Comparison of ENCODE assay signal across 23 mouse cellular contexts in the genomic region with DNA sequence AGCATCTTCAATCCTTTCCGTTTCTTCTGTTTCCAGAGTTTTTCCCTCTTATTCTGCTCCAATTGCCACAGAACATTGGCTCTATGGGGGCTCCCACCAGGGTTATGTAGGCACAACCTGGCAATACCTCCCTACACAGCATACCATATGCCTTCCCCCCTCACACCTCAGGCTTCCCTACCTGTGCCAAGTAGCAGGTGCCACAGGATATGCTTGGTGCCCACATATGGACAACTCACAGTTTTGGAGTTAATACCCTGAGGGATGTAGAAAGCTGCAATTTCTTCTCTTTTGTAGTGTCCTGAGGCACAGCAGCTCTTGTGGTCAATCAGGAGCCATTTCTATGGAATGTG.
DNase-seq lines count a peak whose midpoint lies in the region; ATAC-seq and TF ChIP-seq lines count a peak whose summit lies in the region.
"Had no signal": no experiment of that assay in that cellular context is flagged by ENCODE, and none has a peak within 500 bp of the region (broad histone marks: within the 10 kb centered on the region; RNA-seq: fewer than 3 reads in every experiment).

No protein-coding gene starts in this region.

- no peaks in the 10 kb centered on the region for H3K4me1 ChIP-seq in intestine, embryonic 14.5 days (replicated peaks; ENCODE audit: control insufficient read depth, insufficient read depth, low read length)
- no peaks in the 10 kb centered on the region for H3K4me1 ChIP-seq in intestine, postnatal 0 days (replicated peaks; ENCODE audit: control insufficient read depth, insufficient read depth, low read length)
- H3K4me1 ChIP-seq: embryonic facial prominence, embryonic 10.5 days; heart, embryonic 10.5 days; hindbrain, embryonic 13.5 days; intestine, embryonic 15.5 days had no signal

- no peak overlapping the region for H3K9ac ChIP-seq in intestine, embryonic 14.5 days (ENCODE audit: low read length)
- H3K9ac ChIP-seq in intestine, postnatal 0 days (ENCODE audit: low read depth, low read length) = no peak overlapping the region
- H3K9ac ChIP-seq: hindbrain, embryonic 13.5 days; intestine, embryonic 15.5 days had no signal

- no peaks in the 10 kb centered on the region for H3K36me3 ChIP-seq in intestine, embryonic 14.5 days (ENCODE audit: control insufficient read depth, insufficient read depth, low read length)
- H3K36me3 ChIP-seq in intestine, postnatal 0 days (ENCODE audit: control insufficient read depth, insufficient read depth) = no peaks in the 10 kb centered on the region
- H3K36me3 ChIP-seq: embryonic facial prominence, embryonic 10.5 days; forebrain, embryonic 10.5 days; heart, embryonic 10.5 days; hindbrain, embryonic 13.5 days; intestine, embryonic 15.5 days had no signal

- 100% methylated on average over 1 of the region's 1 CpGs for WGBS in intestine, embryonic 14.5 days
- 89% methylated on average over 1 of the region's 1 CpGs for WGBS in intestine, postnatal 0 days

- no peaks in the 10 kb centered on the region for H3K27me3 ChIP-seq in intestine, embryonic 14.5 days (replicated peaks; ENCODE audit: control insufficient read depth, insufficient read depth, low read length)
- H3K27me3 ChIP-seq in intestine, postnatal 0 days (replicated peaks; ENCODE audit: control insufficient read depth, insufficient read depth, low read length) = no peaks in the 10 kb centered on the region
- H3K27me3 ChIP-seq: CH12.LX; hindbrain, embryonic 13.5 days; intestine, embryonic 15.5 days had no signal

- H3K4me3 ChIP-seq in intestine, embryonic 14.5 days (ENCODE audit: low read depth, low read length) = no peak overlapping the region
- no peak overlapping the region for H3K4me3 ChIP-seq in intestine, postnatal 0 days (ENCODE audit: low read depth, low read length)
- H3K4me3 ChIP-seq: embryonic facial prominence, embryonic 10.5 days; erythroblast, embryonic 14.5 days; forebrain, embryonic 10.5 days; heart, embryonic 10.5 days; hindbrain, embryonic 13.5 days; intestine, embryonic 15.5 days had no signal

- H3K27ac ChIP-seq in intestine, embryonic 14.5 days (ENCODE audit: low read depth) = no peak overlapping the region
- H3K27ac ChIP-seq in intestine, postnatal 0 days (ENCODE audit: low read depth, low read length) = no peak overlapping the region
- H3K27ac ChIP-seq: embryonic facial prominence, embryonic 10.5 days; forebrain, embryonic 10.5 days; heart, embryonic 10.5 days; hindbrain, embryonic 13.5 days; hindbrain, postnatal 0 days; intestine, embryonic 15.5 days had no signal

- ATAC-seq in intestine, embryonic 14.5 days (replicated peaks; ENCODE audit: low FRiP score, low TSS enrichment, low read depth) = no peak
- ATAC-seq in intestine, postnatal 0 days = no peak
- no peak for ATAC-seq in frontal cortex, adult (ENCODE audit: low TSS enrichment)
- ATAC-seq: activated CD4-positive, CD25-positive, alpha-beta regulatory T cell, adult 4 months; forebrain, embryonic 14.5 days; hindbrain, postnatal 0 days; intestine, embryonic 15.5 days; Patski had no signal

- peaks cover 9% of the 10 kb centered on the region for H3K9me3 ChIP-seq in intestine, embryonic 14.5 days (ENCODE audit: control insufficient read depth, low read length)
- H3K9me3 ChIP-seq in intestine, postnatal 0 days (ENCODE audit: control insufficient read depth) = peaks cover 6% of the 10 kb centered on the region
- H3K9me3 ChIP-seq: intestine, embryonic 15.5 days had no signal

- H3K4me2 ChIP-seq in intestine, embryonic 14.5 days (ENCODE audit: low read length) = no peak overlapping the region
- H3K4me2 ChIP-seq in intestine, postnatal 0 days (replicated peaks; ENCODE audit: low read depth) = no peak overlapping the region
- H3K4me2 ChIP-seq: hindbrain, embryonic 13.5 days; intestine, embryonic 15.5 days had no signal

- peak; percentile 36 for DNase-seq in intestine, embryonic 14.5 days (ENCODE audit: low spot score)
- peak; percentile 97 for DNase-seq in cerebellum, adult 11-12 months
- peak; percentile 97 for DNase-seq in cerebellum, adult 9-10 months
- peak; percentile 86 to 87 for DNase-seq in cerebellum, postnatal 25 days
- no peak for DNase-seq in layer of hippocampus, adult 9-11 months
- DNase-seq in kidney, adult 11 months = no peak
- DNase-seq: adrenal gland, postnatal 14 days; gastrocnemius, postnatal 36 days; heart, adult 18-20 months; heart, postnatal 14 days had no signal

- no peak for TF ChIP-seq CTCF in intestine, postnatal 0 days (IDR thresholded peaks at IDR 0.05; ENCODE audit: low read depth)

Comparison
In these comparisons a context has a peak if more than half of its experiments do, and no peak if none do; other contexts are left out.
1. DNase-seq: peak in intestine, embryonic 14.5 days (single experiment), cerebellum, adult 11-12 months (single experiment), cerebellum, adult 9-10 months (single experiment) and cerebellum, postnatal 25 days (2 of 2); none in layer of hippocampus, adult 9-11 months (single experiment) and kidney, adult 11 months (single experiment).